Comparison of ENCODE assay signal across 22 mouse cellular contexts in the genomic region with DNA sequence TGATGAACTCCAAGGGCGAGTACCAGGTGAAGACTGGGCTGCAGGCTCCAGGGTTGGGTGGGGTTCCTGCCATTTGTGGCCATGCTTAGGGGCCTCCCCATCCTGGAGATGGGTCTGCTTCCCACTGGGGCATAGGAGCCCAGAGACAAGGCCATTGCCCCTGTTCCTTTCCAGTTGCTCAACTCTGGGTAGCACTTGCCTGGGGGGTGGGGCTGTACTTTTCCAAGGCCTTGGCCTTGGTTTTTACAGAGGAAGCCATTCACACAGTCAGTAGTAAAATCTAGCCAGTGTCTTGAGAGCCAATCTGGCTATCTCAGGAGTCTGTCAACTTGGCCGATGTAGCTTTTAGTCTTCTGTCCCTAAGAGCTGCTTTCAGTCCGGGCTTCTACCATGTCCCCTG. TPM values are rescaled to one million over a fixed set of nuclear protein-coding genes. Genes with fewer than 3 reads are reported as not detected.
A peak's percentile ranks its signal among the peaks of the same experiment; 100 is the strongest.
DNase-seq lines count a peak whose midpoint lies in the region.
"Had no signal": no experiment of that assay in that cellular context is flagged by ENCODE, and none has a peak within 500 bp of the region (broad histone marks: within the 10 kb centered on the region; RNA-seq: fewer than 3 reads in every experiment).

No protein-coding gene starts in this region.

- peak; percentile 78 for DNase-seq in ovary, adult 18-20 months (ENCODE audit: low spot score)
- DNase-seq in ovary, postnatal 10 days (ENCODE audit: low spot score), result no peak
- peak; percentile 93 for DNase-seq in adrenal gland, adult 2 months
- DNase-seq in adrenal gland, postnatal 36 days, result peak; percentile 90 to 93
- no peak for DNase-seq in left cerebral cortex, adult 11 months (ENCODE audit: low spot score)
- DNase-seq in spleen, postnatal 4 days (ENCODE audit: low spot score in 2 of 2), result no peak
- DNase-seq in frontal cortex, postnatal 25 days (ENCODE audit: low spot score in 2 of 2), result no peak
- DNase-seq: cerebellum, adult 11-12 months; cerebellum, adult 9-11 months; embryo, embryonic 11 days; gastrocnemius, postnatal 10 days; kidney, adult 9 months; kidney, postnatal 14 days; layer of hippocampus, adult 9-11 months; right cerebral cortex, postnatal 25 days; thymus, adult 2 months; thymus, postnatal 36 days had no signal

RNA-seq across cellular contexts. Expression of a gene that starts 5.8 kb away (rescaled TPM):
- 100 to 1,000 TPM; 103 to 116 TPM for total RNA-seq in adrenal gland, adult 2 months (2021)
- 400 and 531 TPM in 2 replicates for polyA plus RNA-seq in adrenal gland, adult 2 months (2012; rRNA removed)
- 100 to 1,000 TPM; 105 to 115 TPM for total RNA-seq in adrenal gland, postnatal 36 days (2021)

RNA-seq across cellular contexts. Expression of a gene that starts 13.0 kb away (rescaled TPM):
- total RNA-seq in adrenal gland, adult 2 months (2021), result 100 to 1,000 TPM; 107 to 146 TPM
- 163 and 185 TPM in 2 replicates for polyA plus RNA-seq in adrenal gland, adult 2 months (2012; rRNA removed)
- 100 to 1,000 TPM; 110 to 111 TPM for total RNA-seq in adrenal gland, postnatal 36 days (2021)

RNA-seq across cellular contexts. Expression of a gene that starts 30.0 kb away (rescaled TPM):
- 10 to 100 TPM; 21.4 to 27.2 TPM for total RNA-seq in adrenal gland, adult 2 months (2021)
- polyA plus RNA-seq in adrenal gland, adult 2 months (2012; rRNA removed), result 23.2 and 27.2 TPM in 2 replicates
- total RNA-seq in adrenal gland, postnatal 36 days (2021), result 10 to 100 TPM; 18.4 to 22.3 TPM

RNA-seq across cellular contexts. Expression of a gene that starts 33.1 kb away (rescaled TPM):
- 1 to 10 TPM; 1.5 to 1.7 TPM for total RNA-seq in adrenal gland, adult 2 months (2021)
- 2.1 and 2.5 TPM in 2 replicates for polyA plus RNA-seq in adrenal gland, adult 2 months (2012; rRNA removed)
- total RNA-seq in adrenal gland, postnatal 36 days (2021), result 1 to 10 TPM in 1 of 2 experiments, under 1 TPM in 1; 0.86 to 1.9 TPM
- total RNA-seq: granulocyte monocyte progenitor cell, adult 5-6 weeks; megakaryocyte progenitor cell, adult 5-6 weeks had no signal
- polyA plus RNA-seq: activated CD4-positive, CD25-positive, alpha-beta regulatory T cell, adult 4 months; CD4-positive, CD25-positive, alpha-beta regulatory T cell, adult 4 months; forebrain, embryonic 16.5 days had no signal

RNA-seq across cellular contexts. Expression of a gene that starts 39.5 kb away (rescaled TPM):
- 10 to 100 TPM; 24.6 to 33.0 TPM for total RNA-seq in adrenal gland, adult 2 months (2021)
- polyA plus RNA-seq in adrenal gland, adult 2 months (2012; rRNA removed), result 8.3 and 12.0 TPM in 2 replicates
- 10 to 100 TPM; 24.7 to 33.3 TPM for total RNA-seq in adrenal gland, postnatal 36 days (2021)

Comparison
In these comparisons a context has a peak if more than half of its experiments do, and no peak if none do; other contexts are left out.
1. DNase-seq: peak in ovary, adult 18-20 months (single experiment), adrenal gland, adult 2 months (single experiment) and adrenal gland, postnatal 36 days (2 of 2); none in ovary, postnatal 10 days (single experiment), left cerebral cortex, adult 11 months (single experiment), spleen, postnatal 4 days (0 of 2) and frontal cortex, postnatal 25 days (0 of 2).